Mouse (Mus musculus): ENCODE measurements around the gene 4930550C14Rik. TPM values are rescaled to one million over a fixed set of nuclear protein-coding genes. Genes with fewer than 3 reads are reported as not detected.

Gene 4930550C14Rik
- polyA plus RNA-seq (2016; fragmentation: Nextera tagmentation; extraction: Ambion mirVana), result 0.11 and 0.32 TPM in 2 replicates

DNA sequence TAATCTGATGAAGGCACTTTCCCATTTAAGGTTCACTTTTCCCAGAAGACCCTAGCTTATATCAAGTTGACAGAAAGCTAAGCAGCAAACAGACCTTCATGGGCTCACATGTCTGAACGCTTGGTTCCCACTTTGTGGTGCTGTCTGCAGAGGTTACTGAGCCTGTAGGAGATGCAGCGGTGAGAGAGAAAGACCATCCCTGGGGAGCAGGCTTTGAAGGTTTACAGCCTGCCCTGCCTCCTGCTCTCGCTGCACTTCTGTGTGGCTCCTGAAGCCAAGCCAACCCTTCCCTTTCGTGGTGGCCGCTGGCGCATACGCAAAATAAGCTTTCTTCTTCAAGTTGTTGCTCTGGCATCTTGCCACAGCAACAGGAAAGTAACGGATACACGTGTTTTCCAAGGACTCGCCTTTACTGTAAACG, at the start of gene 4930550C14Rik:
Gene 4930550C14Rik (plus strand): TSS at position 35 of the 421 bp plus-strand sequence.
- H3K36me3 ChIP-seq (replicated peaks), result no peaks in the 10 kb centered on the region
- no peak within 1 kb of the TSS for H3K9ac ChIP-seq
- no peak within 1 kb of the TSS for H3K4me2 ChIP-seq
- WGBS, result 28% methylated on average over 11 of the region's 11 CpGs
- no peak for ATAC-seq (ENCODE audit: low FRiP score)
- no peaks in the 10 kb centered on the region for H3K27me3 ChIP-seq
- no peak within 1 kb of the TSS for H3K27ac ChIP-seq
- H3K4me3 ChIP-seq (replicated peaks), result no peak within 1 kb of the TSS
- H3K4me1 ChIP-seq, result peaks cover 24% of the 10 kb centered on the region
- no peaks in the 10 kb centered on the region for H3K9me3 ChIP-seq

DNA sequence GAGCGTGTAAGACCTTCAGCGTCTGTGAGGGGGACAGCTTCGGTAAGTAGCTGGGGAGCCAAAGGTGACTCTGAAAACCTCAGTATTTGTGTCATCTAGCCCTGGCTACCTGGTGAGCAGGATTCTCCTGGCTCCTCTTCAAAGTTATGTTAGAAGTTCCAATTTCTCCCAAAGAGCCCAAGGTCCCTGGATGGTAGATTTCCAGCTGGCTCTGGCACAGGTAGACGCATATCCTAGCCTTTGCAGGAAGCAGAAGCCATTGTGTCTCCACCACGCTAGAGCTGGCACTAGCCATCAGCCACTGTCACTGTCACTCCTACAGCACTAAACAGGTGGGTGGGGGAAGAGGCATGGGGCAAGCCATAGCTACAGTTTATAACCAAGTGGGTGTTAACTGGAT, 49.0 kb upstream of the 4930550C14Rik start:
- no peaks in the 10 kb centered on the region for H3K4me1 ChIP-seq
- no peak overlapping the region for H3K4me2 ChIP-seq
- peaks cover 9% of the 10 kb centered on the region; the same call in 1 of the 2 replicates for H3K9me3 ChIP-seq
- H3K27ac ChIP-seq, result no peak overlapping the region
- no peaks in the 10 kb centered on the region for H3K36me3 ChIP-seq (replicated peaks)
- no peak overlapping the region for H3K4me3 ChIP-seq (replicated peaks)
- H3K27me3 ChIP-seq, result no peaks in the 10 kb centered on the region
- no peak overlapping the region for H3K9ac ChIP-seq
- WGBS, result 93% methylated on average over 5 of the region's 5 CpGs
- ATAC-seq (ENCODE audit: low FRiP score), result no peak

- Histone ChIP-seq H3K4me1 (no peaks in the 10 kb centered on the region), H3K27me3 (no peaks in the 10 kb centered on the region), H3K4me2 (no peak overlapping the region), H3K9ac (no peak overlapping the region), H3K4me3 (replicated peaks) (no peak overlapping the region), H3K27ac (no peak overlapping the region), H3K36me3 (replicated peaks) (no peaks in the 10 kb centered on the region), H3K9me3 (no peaks in the 10 kb centered on the region)
- 78% methylated on average over 14 of the region's 14 CpGs for WGBS
- ATAC-seq (ENCODE audit: low FRiP score), result no peak
Measured at GRCm38 (mm10) chr9:53356219-53357155, 45.6 kb upstream of the 4930550C14Rik start.

DNA sequence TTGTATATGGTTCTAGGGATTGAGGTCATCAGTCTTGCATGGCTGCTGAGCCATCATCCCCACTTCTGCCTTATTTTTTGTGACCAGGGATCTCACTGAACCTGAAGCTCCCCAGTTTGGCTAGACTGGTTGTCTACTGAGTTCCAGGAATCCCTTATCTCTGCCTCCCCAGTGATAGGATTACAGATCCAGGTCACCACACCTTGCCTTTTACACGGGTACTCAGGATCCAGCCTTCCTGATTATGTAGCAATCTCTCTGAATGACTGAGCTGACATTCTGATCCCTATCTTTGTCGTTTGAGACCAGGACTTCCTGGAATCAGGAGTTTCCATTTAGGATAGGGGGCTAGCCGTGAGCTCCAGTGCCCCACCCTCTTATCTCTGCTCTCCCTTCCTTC, 30.8 kb upstream of the 4930550C14Rik start:
- Histone ChIP-seq H3K27me3 (no peaks in the 10 kb centered on the region), H3K9me3 (no peaks in the 10 kb centered on the region), H3K36me3 (replicated peaks) (no peaks in the 10 kb centered on the region), H3K27ac (no peak overlapping the region), H3K4me3 (replicated peaks) (no peak overlapping the region), H3K4me1 (no peaks in the 10 kb centered on the region), H3K9ac (no peak overlapping the region), H3K4me2 (no peak overlapping the region)
- 77% methylated on average over 3 of the region's 3 CpGs for WGBS
- no peak for ATAC-seq (ENCODE audit: low FRiP score)

DNA sequence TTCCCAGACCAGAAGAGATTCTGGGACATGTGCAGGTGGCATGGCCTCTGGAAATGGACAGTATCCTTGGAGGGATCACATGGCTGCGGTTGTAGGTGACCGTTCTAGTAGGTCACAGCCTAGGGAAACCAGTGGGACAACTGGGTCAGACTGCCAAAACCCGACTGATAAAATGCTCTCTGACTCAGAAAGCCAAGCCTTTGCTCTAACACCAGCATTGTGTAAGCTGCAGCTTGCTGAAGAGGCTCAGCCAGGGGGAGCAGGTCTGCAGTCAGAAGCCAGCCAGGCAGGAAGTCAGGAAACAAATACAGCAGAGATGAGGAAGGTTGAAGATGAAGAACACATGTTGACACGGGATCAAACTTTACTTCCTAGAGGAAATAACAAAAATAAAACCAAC, 26.2 kb upstream of the 4930550C14Rik start:
- ATAC-seq (ENCODE audit: low FRiP score), result no peak
- Histone ChIP-seq H3K4me2 (no peak overlapping the region), H3K27ac (no peak overlapping the region), H3K36me3 (replicated peaks) (no peaks in the 10 kb centered on the region), H3K9me3 (no peaks in the 10 kb centered on the region), H3K4me1 (no peaks in the 10 kb centered on the region), H3K27me3 (no peaks in the 10 kb centered on the region), H3K4me3 (replicated peaks) (no peak overlapping the region), H3K9ac (no peak overlapping the region)
- 83% methylated on average over 4 of the region's 4 CpGs for WGBS

GRCm38 (mm10) chr9:53376820-53377219, 25.3 kb upstream of the 4930550C14Rik start:
- 86% methylated on average over 13 of the region's 13 CpGs for WGBS
- Histone ChIP-seq H3K9ac (no peak overlapping the region), H3K4me2 (no peak overlapping the region), H3K27me3 (no peaks in the 10 kb centered on the region), H3K27ac (no peak overlapping the region), H3K36me3 (replicated peaks) (no peaks in the 10 kb centered on the region), H3K9me3 (no peaks in the 10 kb centered on the region), H3K4me3 (replicated peaks) (no peak overlapping the region), H3K4me1 (no peaks in the 10 kb centered on the region)
- ATAC-seq (ENCODE audit: low FRiP score), result no peak

DNA sequence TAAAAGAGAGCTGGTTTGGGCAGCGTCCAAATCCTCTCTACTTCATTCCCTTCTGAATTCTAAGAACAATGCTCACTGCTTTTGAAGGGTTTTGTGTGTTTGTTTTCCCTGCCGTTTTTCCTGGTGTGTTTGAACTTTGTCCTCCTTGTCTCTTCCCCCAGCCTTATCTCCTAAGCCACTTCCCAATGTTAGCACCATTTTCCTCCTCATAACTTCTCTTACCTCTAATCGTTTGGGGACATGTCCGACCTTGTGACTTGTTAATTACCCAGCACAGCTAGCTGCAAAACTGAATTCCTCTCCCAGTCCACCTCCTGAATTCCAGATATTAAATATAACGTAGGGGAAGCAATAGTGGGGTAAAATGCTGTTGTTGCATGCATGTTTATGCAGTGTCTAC, 24.5 kb upstream of the 4930550C14Rik start:
- Histone ChIP-seq H3K9ac (no peak overlapping the region), H3K27me3 (peaks cover under 1% of the 10 kb centered on the region; the same call in 1 of the 2 replicates), H3K36me3 (replicated peaks) (no peaks in the 10 kb centered on the region), H3K4me1 (no peaks in the 10 kb centered on the region), H3K9me3 (no peaks in the 10 kb centered on the region), H3K27ac (no peak overlapping the region), H3K4me2 (no peak overlapping the region), H3K4me3 (replicated peaks) (no peak overlapping the region)
- WGBS, result 70% methylated on average over 5 of the region's 5 CpGs
- no peak for ATAC-seq (ENCODE audit: low FRiP score)

GRCm38 (mm10) chr9:53378171-53378570, 24.0 kb upstream of the 4930550C14Rik start:
- Histone ChIP-seq H3K4me2 (no peak overlapping the region), H3K27me3 (peaks cover 6% of the 10 kb centered on the region; the same call in 1 of the 2 replicates), H3K4me1 (no peaks in the 10 kb centered on the region), H3K4me3 (replicated peaks) (no peak overlapping the region), H3K27ac (no peak overlapping the region), H3K36me3 (replicated peaks) (no peaks in the 10 kb centered on the region), H3K9me3 (no peaks in the 10 kb centered on the region), H3K9ac (no peak overlapping the region)
- WGBS, result 86% methylated on average over 3 of the region's 3 CpGs
- no peak for ATAC-seq (ENCODE audit: low FRiP score)

GRCm38 (mm10) chr9:53380595-53380994, 21.5 kb upstream of the 4930550C14Rik start:
- H3K9me3 ChIP-seq, result no peaks in the 10 kb centered on the region
- peaks cover 7% of the 10 kb centered on the region; the same call in 1 of the 2 replicates for H3K27me3 ChIP-seq
- no peak overlapping the region for H3K4me3 ChIP-seq (replicated peaks)
- no peak for ATAC-seq (ENCODE audit: low FRiP score)
- H3K4me2 ChIP-seq, result no peak overlapping the region
- WGBS, result 90% methylated on average over 2 of the region's 2 CpGs
- H3K27ac ChIP-seq, result no peak overlapping the region
- H3K9ac ChIP-seq, result no peak overlapping the region
- H3K36me3 ChIP-seq (replicated peaks), result no peaks in the 10 kb centered on the region
- H3K4me1 ChIP-seq, result 0 out of 2 replicates have a peak, but pooled peaks cover 7% of the 10 kb centered on the region

- Histone ChIP-seq H3K36me3 (replicated peaks) (no peaks in the 10 kb centered on the region), H3K4me2 (no peak overlapping the region), H3K9ac (no peak overlapping the region), H3K9me3 (no peaks in the 10 kb centered on the region), H3K4me3 (replicated peaks) (no peak overlapping the region), H3K27me3 (peaks cover 7% of the 10 kb centered on the region; the same call in 1 of the 2 replicates), H3K27ac (no peak overlapping the region), H3K4me1 (0 out of 2 replicates have a peak, but pooled peaks cover 7% of the 10 kb centered on the region)
- ATAC-seq (ENCODE audit: low FRiP score), result no peak
- 81% methylated on average over 5 of the region's 5 CpGs for WGBS
Measured at GRCm38 (mm10) chr9:53381113-53381615, 21.0 kb upstream of the 4930550C14Rik start.

DNA sequence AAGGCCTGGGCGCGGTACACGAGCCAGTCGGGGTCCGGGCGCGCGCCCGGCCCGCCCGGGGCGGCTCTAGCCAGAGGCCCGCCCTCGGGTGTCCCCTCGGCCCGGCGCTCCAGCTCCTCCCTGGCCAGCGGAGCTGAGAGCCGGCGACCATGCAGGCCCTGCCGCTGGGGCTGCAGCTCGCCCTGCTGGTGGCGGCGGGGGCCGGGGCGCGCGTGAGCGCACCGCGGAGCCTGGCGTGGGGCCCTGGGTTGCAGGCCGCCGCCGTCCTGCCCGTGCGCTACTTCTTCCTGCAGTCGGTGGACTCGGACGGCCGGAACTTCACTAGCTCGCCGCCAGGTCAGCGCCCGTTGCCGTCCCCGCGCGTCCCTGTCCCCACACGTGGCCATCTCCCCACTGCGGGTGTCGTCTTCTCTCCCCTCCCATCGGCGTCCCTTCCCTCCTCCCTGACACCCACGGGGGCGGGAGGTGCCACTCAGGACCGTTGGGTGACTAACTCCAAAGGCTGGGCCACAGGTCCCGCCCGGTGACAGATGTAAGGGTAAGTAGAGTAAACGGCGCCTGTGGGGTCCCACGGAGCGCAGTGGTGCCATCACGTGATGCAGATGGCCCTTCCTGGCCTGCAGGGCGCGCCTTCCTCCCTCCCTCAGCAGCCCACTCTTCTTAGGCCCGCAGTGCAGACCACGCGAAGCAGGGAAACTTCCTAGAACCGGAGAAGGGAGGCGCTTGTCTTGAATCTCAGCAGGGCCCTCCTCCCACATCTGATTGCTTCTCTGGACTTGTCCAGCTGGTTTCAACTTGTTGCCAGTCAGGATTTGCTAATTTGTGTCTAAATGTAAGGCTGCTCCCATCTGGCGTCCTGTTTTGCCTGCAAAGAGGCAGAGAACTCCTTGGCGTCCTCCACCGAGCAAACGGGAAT, 17.9 kb upstream of the 4930550C14Rik start, which contains the start of gene Kdelc2:
Gene Kdelc2 (plus strand): TSS at position 75 of the 916 bp plus-strand sequence.
- Histone ChIP-seq H3K36me3 (replicated peaks) (no peaks in the 10 kb centered on the region), H3K4me2 (peak within 1 kb of the TSS; percentile 97), H3K27ac (peak within 1 kb of the TSS; percentile 80), H3K9me3 (no peaks in the 10 kb centered on the region), H3K4me3 (replicated peaks) (peak within 1 kb of the TSS; percentile 75), H3K27me3 (peaks cover 7% of the 10 kb centered on the region; the same call in 1 of the 2 replicates), H3K4me1 (0 out of 2 replicates have a peak, but pooled peaks cover 7% of the 10 kb centered on the region), H3K9ac (peak within 1 kb of the TSS; percentile 85)
- WGBS, result under 1% methylated on average over 64 of the region's 75 CpGs
- peak; percentile 94 for ATAC-seq (ENCODE audit: low FRiP score)

Data from forebrain, embryonic 12.5 days (tissue).